27 mouse cellular contexts compared by ENCODE assay signal in genomic region chr4:75572603-75573002, GRCm38 (mm10).
"Had no signal": no experiment of that assay in that cellular context is flagged by ENCODE, and none has a peak within 500 bp of the region (broad histone marks: within the 10 kb centered on the region; RNA-seq: fewer than 3 reads in every experiment).

No protein-coding gene starts in this region.

- H3K4me1 ChIP-seq: embryonic facial prominence, embryonic 10.5 days; embryonic facial prominence, embryonic 12.5 days; embryonic facial prominence, embryonic 13.5 days; embryonic facial prominence, embryonic 15.5 days; forebrain, embryonic 10.5 days; forebrain, embryonic 12.5 days; forebrain, embryonic 13.5 days; forebrain, embryonic 15.5 days had no signal

- H3K4me2 ChIP-seq: embryonic facial prominence, embryonic 12.5 days; embryonic facial prominence, embryonic 13.5 days; embryonic facial prominence, embryonic 15.5 days; forebrain, embryonic 12.5 days; forebrain, embryonic 13.5 days; forebrain, embryonic 15.5 days had no signal

- DNase-seq: cerebellum, adult 2 months; cerebellum, adult 8-10 months; cerebellum, adult 9-10 months; cerebellum, adult 9-11 months; cerebellum, postnatal 10 days; cerebellum, postnatal 14 days; cerebellum, postnatal 25 days; cerebellum, postnatal 36 days; embryo, embryonic 11 days; forebrain, postnatal 0 days; gastrocnemius, adult 2 months; gastrocnemius, postnatal 10 days; gastrocnemius, postnatal 14 days; gastrocnemius, postnatal 25 days; gastrocnemius, postnatal 36 days; heart, adult 11 months had no signal

- H3K4me3 ChIP-seq: embryonic facial prominence, embryonic 10.5 days; embryonic facial prominence, embryonic 12.5 days; embryonic facial prominence, embryonic 13.5 days; embryonic facial prominence, embryonic 15.5 days; erythroblast, embryonic 14.5 days; forebrain, embryonic 10.5 days; forebrain, embryonic 12.5 days; forebrain, embryonic 13.5 days; forebrain, embryonic 15.5 days; gastrocnemius, adult 2 months had no signal

- H3K9me3 ChIP-seq: embryonic facial prominence, embryonic 10.5 days; embryonic facial prominence, embryonic 12.5 days; embryonic facial prominence, embryonic 13.5 days; embryonic facial prominence, embryonic 15.5 days; forebrain, embryonic 10.5 days; forebrain, embryonic 12.5 days; forebrain, embryonic 13.5 days; forebrain, embryonic 15.5 days had no signal

- ATAC-seq: forebrain, embryonic 13.5 days; forebrain, embryonic 14.5 days; forebrain, embryonic 15.5 days; forebrain, embryonic 16.5 days; forebrain, postnatal 0 days had no signal

- H3K27me3 ChIP-seq: embryonic facial prominence, embryonic 12.5 days; embryonic facial prominence, embryonic 13.5 days; embryonic facial prominence, embryonic 15.5 days; forebrain, embryonic 12.5 days; forebrain, embryonic 13.5 days; forebrain, embryonic 15.5 days had no signal

- H3K9ac ChIP-seq: embryonic facial prominence, embryonic 12.5 days; embryonic facial prominence, embryonic 13.5 days; embryonic facial prominence, embryonic 15.5 days; forebrain, embryonic 12.5 days; forebrain, embryonic 13.5 days; forebrain, embryonic 15.5 days; forebrain, postnatal 0 days had no signal

- H3K36me3 ChIP-seq: embryonic facial prominence, embryonic 10.5 days; embryonic facial prominence, embryonic 12.5 days; embryonic facial prominence, embryonic 13.5 days; embryonic facial prominence, embryonic 15.5 days; forebrain, embryonic 10.5 days; forebrain, embryonic 12.5 days; forebrain, embryonic 15.5 days had no signal

- H3K27ac ChIP-seq: embryonic facial prominence, embryonic 10.5 days; embryonic facial prominence, embryonic 12.5 days; embryonic facial prominence, embryonic 13.5 days; embryonic facial prominence, embryonic 15.5 days; forebrain, embryonic 10.5 days; forebrain, embryonic 12.5 days; forebrain, embryonic 13.5 days; forebrain, embryonic 15.5 days; gastrocnemius, adult 2 months had no signal
